Mouse (Mus musculus) CH12.LX (cell line): ENCODE results near the gene Pakap.

Source experiments
- CTCF ChIP-seq, 2 experiments: IDR thresholded peaks in 1 of 2; conservative IDR thresholded peaks in 1 of 2; 2 replicates each; pipeline ENCODE4 v1.5.1; 2011 to 2012; ENCODE audit warnings: low read depth in 2 of 2, low read length in 2 of 2, improper control_type of control experiment in 1 of 2, inconsistent platforms in 1 of 2, mild to moderate bottlenecking in 1 of 2, moderate library complexity in 1 of 2
- EP300 ChIP-seq: IDR thresholded peaks from 2 replicates; pipeline ENCODE4 v1.6.1; 2011; ENCODE audit warnings: low read length, improper control_type of control experiment
- ETS1 ChIP-seq: conservative IDR thresholded peaks from 2 replicates; pipeline ENCODE4 v1.6.1; 2012; ENCODE audit warnings: low read depth, mild to moderate bottlenecking, inconsistent platforms, low read length, improper control_type of control experiment, moderate library complexity
- MAX ChIP-seq: IDR thresholded peaks from 2 replicates; pipeline ENCODE4 v1.6.1; 2011; ENCODE audit warnings: low read length, improper control_type of control experiment
- MAZ ChIP-seq: IDR thresholded peaks from 2 replicates; pipeline ENCODE4 v1.6.1; 2012; ENCODE audit warnings: low read depth, mild to moderate bottlenecking, inconsistent platforms, low read length, improper control_type of control experiment, moderate library complexity
- MYC ChIP-seq: IDR thresholded peaks from 2 replicates; pipeline ENCODE4 v1.6.1; 2011; ENCODE audit warnings: low read depth, mild to moderate bottlenecking, improper control_type of control experiment, low read length
- NELFE ChIP-seq: IDR thresholded peaks from 2 replicates; pipeline ENCODE4 v1.6.1; 2011; ENCODE audit warnings: low read depth, low read length, improper control_type of control experiment
- PAX5 ChIP-seq: IDR thresholded peaks from 2 replicates; pipeline ENCODE4 v1.6.1; 2012; ENCODE audit warnings: low read length, inconsistent platforms, mixed read lengths
- TCF12 ChIP-seq: IDR thresholded peaks from 2 replicates; pipeline ENCODE4 v1.6.1; 2014; ENCODE audit warnings: low read depth, mild to moderate bottlenecking, inconsistent platforms, low read length, improper control_type of control experiment
- UBTF ChIP-seq: IDR thresholded peaks from 2 replicates; pipeline ENCODE4 v1.6.1; 2012; ENCODE audit warnings: low read depth, mild to moderate bottlenecking, inconsistent platforms, low read length, improper control_type of control experiment, moderate library complexity
- USF1 ChIP-seq: IDR thresholded peaks from 2 replicates; pipeline ENCODE4 v1.6.1; 2014; ENCODE audit warnings: low read depth, mild to moderate bottlenecking, inconsistent platforms, low read length, improper control_type of control experiment
- ZC3H11A ChIP-seq: IDR thresholded peaks from 2 replicates; pipeline ENCODE4 v1.6.1; 2012; ENCODE audit warnings: low read depth, mild to moderate bottlenecking, inconsistent platforms, low read length, improper control_type of control experiment

DNA sequence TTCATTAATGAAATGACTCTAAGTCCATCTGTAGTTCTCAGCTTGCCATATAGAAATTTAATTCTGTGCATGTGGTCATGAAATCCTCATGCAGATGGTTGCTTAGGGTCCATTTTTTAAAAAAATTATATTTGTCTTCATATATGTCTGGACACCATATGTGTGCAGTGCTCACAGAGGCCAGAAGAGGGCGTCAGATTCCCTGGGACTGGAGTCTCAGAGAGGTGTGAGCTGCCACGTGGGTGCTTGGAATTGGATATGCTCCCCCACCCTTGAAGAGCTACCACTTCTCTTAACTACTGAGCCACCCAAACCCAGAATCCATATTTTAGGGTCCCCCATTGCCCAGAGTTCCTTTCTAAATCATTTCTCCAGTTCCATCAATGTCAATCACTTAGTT is 2.2 kb upstream of the Pakap start:
- TF ChIP-seq UBTF (no peak), CTCF (conservative IDR thresholded peaks at IDR 0.05 in 1 of 2, IDR thresholded peaks at IDR 0.05 in 1 of 2; ENCODE audit: low read depth in 2 of 2, low read length in 2 of 2) (peak in 1 of 2 experiments; percentile 23; a peak in 2 of 4 replicates), EP300 (no peak), MAX (no peak), ETS1 (no peak), TCF12 (no peak), PAX5 (no peak), ZC3H11A (no peak), NELFE (no peak), MYC (no peak), MAZ (no peak), USF1 (no peak)
